Mouse (Mus musculus) E14TG2a.4 (cell line): ENCODE measurements at regions not wholly inside any gene's neighbourhood (a gene's known extent, or its start where the extent isn't known, plus 50 kb on each side); places are given as distances from the start of the nearest gene placed in this dataset.

ENCODE experiments used
- CTCF ChIP-seq: conservative IDR thresholded peaks from 2 replicates; pipeline ENCODE4 v1.5.1; 2014; ENCODE audit warnings: low read length
- NANOG ChIP-seq: IDR thresholded peaks from 2 replicates; pipeline ENCODE4 v1.6.1; 2014; ENCODE audit warnings: borderline replicate concordance, low read length, mixed read lengths

GRCm38 (mm10) chr12:77098821-77099220 is 136.8 kb upstream of the Max start:
- TF ChIP-seq CTCF, result no peak
- no peak for TF ChIP-seq NANOG
